14 mouse cellular contexts compared by ENCODE assay signal in genomic region chr12:35220429-35220828, GRCm38 (mm10).
DNase-seq lines count a peak whose midpoint lies in the region; ATAC-seq and TF ChIP-seq lines count a peak whose summit lies in the region.
"Had no signal": no experiment of that assay in that cellular context is flagged by ENCODE, and none has a peak within 500 bp of the region (broad histone marks: within the 10 kb centered on the region; RNA-seq: fewer than 3 reads in every experiment).

No protein-coding gene starts in this region.

- no peak for TF ChIP-seq EP300 in lung, postnatal 0 days (IDR thresholded peaks at IDR 0.05)

- no peaks in the 10 kb centered on the region for H3K4me1 ChIP-seq in lung, postnatal 0 days (ENCODE audit: insufficient read depth, low read depth, low read length)
- no peaks in the 10 kb centered on the region for H3K4me1 ChIP-seq in thymus, adult 2 months (replicated peaks; ENCODE audit: control insufficient read depth, insufficient read depth, low read length)
- H3K4me1 ChIP-seq: hindbrain, embryonic 15.5 days; kidney, embryonic 15.5 days; limb, embryonic 13.5 days had no signal

- H3K9me3 ChIP-seq in lung, postnatal 0 days (ENCODE audit: low read length) = no peaks in the 10 kb centered on the region
- H3K9me3 ChIP-seq: hindbrain, embryonic 15.5 days; kidney, embryonic 15.5 days; limb, embryonic 13.5 days had no signal

- intact Hi-C loops in gastrocnemius, adult 2 months (cut with DNase I) = loop anchor here (10.0 kb wide), 1 partner anchor 114 kb away; no protein-coding TSS in a partner anchor
- intact Hi-C loops in left cerebral cortex, postnatal 14 days (cut with DNase I) = loop anchor here (10.0 kb wide), 1 partner anchor 614 kb away; no protein-coding TSS in a partner anchor

- H3K4me3 ChIP-seq in gastrocnemius, adult 2 months = no peak overlapping the region
- no peak overlapping the region for H3K4me3 ChIP-seq in lung, postnatal 0 days (ENCODE audit: low read depth, low read length)
- no peak overlapping the region for H3K4me3 ChIP-seq in thymus, adult 2 months (ENCODE audit: control insufficient read depth, insufficient read depth, low read length)
- H3K4me3 ChIP-seq: hindbrain, embryonic 15.5 days; kidney, embryonic 15.5 days; limb, embryonic 13.5 days had no signal

- H3K27ac ChIP-seq in gastrocnemius, adult 2 months = no peak overlapping the region
- H3K27ac ChIP-seq in lung, postnatal 0 days (ENCODE audit: low read length) = no peak overlapping the region
- no peak overlapping the region for H3K27ac ChIP-seq in thymus, adult 2 months (ENCODE audit: control insufficient read depth, insufficient read depth, low read length)
- H3K27ac ChIP-seq: hindbrain, embryonic 15.5 days; kidney, embryonic 15.5 days; limb, embryonic 13.5 days had no signal

- ATAC-seq in lung, postnatal 0 days = no peak; the same call in 1 of the 2 replicates

- TF ChIP-seq CTCF in gastrocnemius, adult 2 months (IDR thresholded peaks at IDR 0.05) = peak; percentile 40
- peak; percentile 65 for TF ChIP-seq CTCF in lung, postnatal 0 days (IDR thresholded peaks at IDR 0.05)
- no peak for TF ChIP-seq CTCF in thymus, adult 2 months (IDR thresholded peaks at IDR 0.05; ENCODE audit: borderline replicate concordance, control insufficient read depth, extremely low read depth, insufficient read depth, low read length, poor library complexity)

- no peak overlapping the region for H3K4me2 ChIP-seq in lung, postnatal 0 days (replicated peaks; ENCODE audit: low read depth, low read length)
- H3K4me2 ChIP-seq: hindbrain, embryonic 15.5 days; kidney, embryonic 15.5 days; limb, embryonic 13.5 days had no signal

- no peaks in the 10 kb centered on the region for H3K36me3 ChIP-seq in lung, postnatal 0 days (ENCODE audit: insufficient read depth, low read length)
- H3K36me3 ChIP-seq in thymus, adult 2 months (ENCODE audit: control insufficient read depth, insufficient read depth, low read length) = no peaks in the 10 kb centered on the region
- H3K36me3 ChIP-seq: hindbrain, embryonic 15.5 days; kidney, embryonic 15.5 days; limb, embryonic 13.5 days had no signal

- no peak overlapping the region for H3K9ac ChIP-seq in lung, postnatal 0 days (replicated peaks; ENCODE audit: low read depth)
- H3K9ac ChIP-seq: hindbrain, embryonic 15.5 days; kidney, embryonic 15.5 days; limb, embryonic 13.5 days had no signal

- DNase-seq in gastrocnemius, adult 2 months = no peak
- no peak for DNase-seq in gastrocnemius, postnatal 25 days
- DNase-seq in left cerebral cortex, postnatal 14 days (ENCODE audit: low spot score in 2 of 2) = peak; percentile 8 to 43
- no peak for DNase-seq in left cerebral cortex, adult 11 months (ENCODE audit: low spot score)
- peak; percentile 18 for DNase-seq in NIH3T3 (ENCODE audit: low read depth)
- peak; percentile 38 for DNase-seq in lung, postnatal 0 days (ENCODE audit: low spot score)
- DNase-seq in thymus, adult 2 months = no peak
- DNase-seq in spleen, postnatal 10 days (ENCODE audit: low spot score in 2 of 2) = no peak
- DNase-seq: cerebellum, adult 18-20 months; retina, postnatal 1 day; thymus, adult 18-20 months had no signal

- TF ChIP-seq POLR2A in thymus, adult 2 months (IDR thresholded peaks at IDR 0.05; ENCODE audit: control insufficient read depth, extremely low read depth, insufficient read depth, low read length, poor library complexity) = no peak

- H3K27me3 ChIP-seq in lung, postnatal 0 days (replicated peaks; ENCODE audit: insufficient read depth, low read length) = no peaks in the 10 kb centered on the region
- no peaks in the 10 kb centered on the region for H3K27me3 ChIP-seq in thymus, adult 2 months (ENCODE audit: control insufficient read depth, insufficient read depth, low read length)
- H3K27me3 ChIP-seq: hindbrain, embryonic 15.5 days; kidney, embryonic 15.5 days; limb, embryonic 13.5 days had no signal

Comparison
In these comparisons a context has a peak if more than half of its experiments do, and no peak if none do; other contexts are left out.
1. DNase-seq: peak in left cerebral cortex, postnatal 14 days (2 of 2), NIH3T3 (single experiment) and lung, postnatal 0 days (single experiment); none in gastrocnemius, adult 2 months (single experiment), gastrocnemius, postnatal 25 days (single experiment), left cerebral cortex, adult 11 months (single experiment), thymus, adult 2 months (single experiment) and spleen, postnatal 10 days (0 of 2).